Mouse (Mus musculus) limb, embryonic 12.5 days (tissue): Measurements from ENCODE around the gene Tmem238l. TPM values are rescaled to one million over a fixed set of nuclear protein-coding genes. Genes with fewer than 3 reads are reported as not detected.

ENCODE experiments used
- ATAC-seq: fragments of 200-750 bp; cut with Nextera tagmentation; 2 replicates; pipeline ENCODE4 v1.8.0; 2017; ENCODE audit warnings: low read depth, moderate TSS enrichment; ENCODE audit not compliant: insufficient number of reproducible peaks, insufficient read depth, low FRiP score, low TSS enrichment
- H3K27ac ChIP-seq: fragments of 300-500 bp; sonication (generic); 2 replicates; pipeline ENCODE4 v1.5.1; 2016; ENCODE audit warnings: mild to moderate bottlenecking, moderate library complexity
- H3K27me3 ChIP-seq: fragments of 300-500 bp; sonication (generic); 2 replicates; pipeline ENCODE4 v1.6.1; 2016; ENCODE audit warnings: mild to moderate bottlenecking, moderate library complexity
- H3K36me3 ChIP-seq: fragments of 300-500 bp; sonication (generic); 2 replicates; pipeline ENCODE4 v1.6.1; 2016; ENCODE audit warnings: mild to moderate bottlenecking, moderate library complexity
- H3K4me1 ChIP-seq: fragments of 300-500 bp; sonication (generic); replicated peaks from 2 replicates; pipeline ENCODE4 v1.6.1; 2016
- H3K4me2 ChIP-seq: fragments of 300-500 bp; sonication (generic); 2 replicates; pipeline ENCODE4 v1.6.1; 2016; ENCODE audit warnings: mild to moderate bottlenecking, moderate library complexity
- H3K4me3 ChIP-seq: fragments of 300-500 bp; sonication (generic); replicated peaks from 2 replicates; pipeline ENCODE4 v1.5.1; 2016; ENCODE audit warnings: mild to moderate bottlenecking
- H3K9ac ChIP-seq: fragments of 300-500 bp; sonication (generic); replicated peaks from 2 replicates; pipeline ENCODE4 v1.6.1; 2016; ENCODE audit warnings: mild to moderate bottlenecking, moderate library complexity
- H3K9me3 ChIP-seq: fragments of 300-500 bp; sonication (generic); 2 replicates; pipeline ENCODE4 v1.6.1; 2016; ENCODE audit warnings: mild to moderate bottlenecking, moderate library complexity
- WGBS: fragments of 180-500 bp; shearing (Covaris S2); methylation state at CpG from one replicate; pipeline ENCODE4 v1.1.7; 2016; 5-methylcytosine and 5-hydroxymethylcytosine counted together
- polyA plus RNA-seq: library from polyadenylated mRNA; unstranded; fragments of >200 nt; fragmentation: Nextera tagmentation; extraction: Ambion mirVana; gene quantifications from 2 replicates; pipeline ENCODE4 v1.2.1, GENCODE M21; 2016

Tmem238l gene
- polyA plus RNA-seq, 1 experiment from 2014 or later = not detected

- Histone ChIP-seq H3K9me3 (no peaks in the 10 kb centered on the region), H3K36me3 (no peaks in the 10 kb centered on the region), H3K27me3 (no peaks in the 10 kb centered on the region), H3K4me2 (no peak overlapping the region), H3K9ac (no peak overlapping the region), H3K4me3 (no peak overlapping the region), H3K4me1 (no peaks in the 10 kb centered on the region), H3K27ac (no peak overlapping the region)
- 71% methylated on average over 2 of the region's 2 CpGs for WGBS
- no peak for ATAC-seq
Measured at GRCm38 (mm10) chr11:67002911-67003310, 46.5 kb downstream of the Tmem238l start.

GRCm38 (mm10) chr11:67007961-67008360 lies 51.5 kb downstream of the Tmem238l start:
- Histone ChIP-seq H3K9ac (no peak overlapping the region), H3K9me3 (no peaks in the 10 kb centered on the region), H3K36me3 (no peaks in the 10 kb centered on the region), H3K27me3 (no peaks in the 10 kb centered on the region), H3K27ac (no peak overlapping the region), H3K4me1 (no peaks in the 10 kb centered on the region), H3K4me2 (no peak overlapping the region), H3K4me3 (no peak overlapping the region)
- ATAC-seq = no peak
- 89% methylated on average over 8 of the region's 8 CpGs for WGBS

GRCm38 (mm10) chr11:67008528-67008927 lies 52.1 kb downstream of the Tmem238l start:
- H3K36me3 ChIP-seq = no peaks in the 10 kb centered on the region
- H3K9me3 ChIP-seq = no peaks in the 10 kb centered on the region
- no peak overlapping the region for H3K27ac ChIP-seq
- ATAC-seq = no peak
- no peak overlapping the region for H3K9ac ChIP-seq
- H3K4me1 ChIP-seq = no peaks in the 10 kb centered on the region
- no peaks in the 10 kb centered on the region for H3K27me3 ChIP-seq
- 93% methylated on average over 4 of the region's 4 CpGs for WGBS
- H3K4me2 ChIP-seq = no peak overlapping the region
- no peak overlapping the region for H3K4me3 ChIP-seq

- Histone ChIP-seq H3K27me3 (no peaks in the 10 kb centered on the region), H3K9me3 (no peaks in the 10 kb centered on the region), H3K27ac (no peak overlapping the region), H3K4me3 (no peak overlapping the region), H3K36me3 (no peaks in the 10 kb centered on the region), H3K9ac (no peak overlapping the region), H3K4me1 (no peaks in the 10 kb centered on the region), H3K4me2 (peak overlapping the region; percentile 20; the same call in 1 of the 2 replicates)
- 5% methylated on average over 8 of the region's 8 CpGs for WGBS
- no peak for ATAC-seq
Measured at GRCm38 (mm10) chr11:67010430-67010829, 54.0 kb downstream of the Tmem238l start.

GRCm38 (mm10) chr11:67011635-67012034 lies 55.2 kb downstream of the Tmem238l start:
- H3K9ac ChIP-seq = no peak overlapping the region
- no peaks in the 10 kb centered on the region for H3K27me3 ChIP-seq
- no peaks in the 10 kb centered on the region for H3K9me3 ChIP-seq
- 43% methylated on average over 4 of the region's 4 CpGs for WGBS
- H3K4me2 ChIP-seq = no peak overlapping the region
- no peak for ATAC-seq
- no peak overlapping the region for H3K4me3 ChIP-seq
- no peak overlapping the region for H3K27ac ChIP-seq
- no peaks in the 10 kb centered on the region for H3K4me1 ChIP-seq
- no peaks in the 10 kb centered on the region for H3K36me3 ChIP-seq

Other genes starting within 250 kb of the Tmem238l start
- gene Pirt, start 44.7 kb upstream of the Tmem238l start, polyA plus RNA-seq = 0.08 and 0.69 TPM in 2 replicates
- 1.1 and 1.9 TPM in 2 replicates for gene Tmem220, start 68.5 kb downstream of the Tmem238l start, polyA plus RNA-seq
- gene Adprm, start 96.0 kb downstream of the Tmem238l start, polyA plus RNA-seq = 32.3 and 38.0 TPM in 2 replicates
- gene Sco1, start 96.0 kb downstream of the Tmem238l start, polyA plus RNA-seq = 18.5 and 21.4 TPM in 2 replicates
- gene Myh3, start 121.7 kb downstream of the Tmem238l start, polyA plus RNA-seq = 46.9 and 54.7 TPM in 2 replicates
- gene Myh2, start 214.4 kb downstream of the Tmem238l start, polyA plus RNA-seq = 0.09 and 0.14 TPM in 2 replicates
- 0.46 and 0.59 TPM in 2 replicates for gene Myh1, start 243.4 kb downstream of the Tmem238l start, polyA plus RNA-seq